Mouse (Mus musculus) CH12.LX (cell line): ENCODE measurements around the gene Hoxb5. TPM values are rescaled to one million over a fixed set of nuclear protein-coding genes. Genes with fewer than 3 reads are reported as not detected.

Source experiments
- DNase-seq: peaks from one replicate; pipeline ENCODE4 v3.0.0-alpha.2; 2013; ENCODE audit errors: extremely low read depth
- H3K27ac ChIP-seq: 2 replicates; pipeline ENCODE4 v1.5.1; 2012; ENCODE audit warnings: low read depth, mild to moderate bottlenecking, control low read depth, moderate library complexity; ENCODE audit not compliant: insufficient read depth
- H3K27me3 ChIP-seq: replicated peaks from 2 replicates; pipeline ENCODE3; 2012; ENCODE audit warnings: inconsistent platforms
- H3K36me3 ChIP-seq, 2 experiments: replicated peaks in 1 of 2; 2 replicates each; pipeline versions ENCODE3 to v1.6.1; 2012; ENCODE audit warnings: inconsistent platforms in 1 of 2, low read length in 1 of 2, mild to moderate bottlenecking in 1 of 2, mixed read lengths in 1 of 2, moderate library complexity in 1 of 2; ENCODE audit not compliant: control insufficient read depth in 1 of 2, insufficient read depth in 1 of 2
- H3K4me1 ChIP-seq, 2 experiments: 2 replicates each; pipeline ENCODE4 v1.6.1; 2012; ENCODE audit warnings: inconsistent platforms in 1 of 2, moderate library complexity in 1 of 2; ENCODE audit not compliant: insufficient read depth in 2 of 2, control insufficient read depth in 1 of 2
- H3K4me2 ChIP-seq: 2 replicates; pipeline ENCODE4 v1.6.1; 2012; ENCODE audit warnings: low read depth, mild to moderate bottlenecking, control low read depth; ENCODE audit not compliant: poor library complexity, insufficient read depth, severe bottlenecking
- H3K4me3 ChIP-seq, 3 experiments: fragments of 150-350 bp in 1 of 3; sonication (generic) in 1 of 3; replicated peaks in 1 of 3; 2 replicates each; pipeline versions ENCODE3 to v1.5.1; 2011 to 2012; ENCODE audit warnings: low read depth in 2 of 3, low read length in 2 of 3, mild to moderate bottlenecking in 2 of 3, moderate library complexity in 2 of 3, control low read depth in 1 of 3, improper control_type of control experiment in 1 of 3, inconsistent platforms in 1 of 3, mixed read lengths in 1 of 3; ENCODE audit not compliant: poor library complexity in 1 of 3
- H3K79me2 ChIP-seq: replicated peaks from 2 replicates; pipeline ENCODE4 v1.6.1; 2012; ENCODE audit warnings: mild to moderate bottlenecking, moderate library complexity; ENCODE audit not compliant: control insufficient read depth, poor library complexity, insufficient read depth, severe bottlenecking; ENCODE audit errors: extremely low read depth
- H3K9ac ChIP-seq: 2 replicates; pipeline ENCODE4 v1.6.1; 2012; ENCODE audit warnings: low read depth, mild to moderate bottlenecking, control low read depth, moderate library complexity; ENCODE audit not compliant: insufficient read depth
- H3K9me3 ChIP-seq: replicated peaks from 2 replicates; pipeline ENCODE3; 2012; ENCODE audit warnings: low read length, inconsistent platforms, mixed read lengths
- BHLHE40 ChIP-seq: IDR thresholded peaks from 2 replicates; pipeline ENCODE4 v1.6.1; 2011; ENCODE audit warnings: mild to moderate bottlenecking, low read depth, low read length, improper control_type of control experiment
- CHD1 ChIP-seq: IDR thresholded peaks from 2 replicates; pipeline ENCODE4 v1.6.1; 2012; ENCODE audit warnings: low read depth, low read length, improper control_type of control experiment, inconsistent platforms
- CHD2 ChIP-seq: IDR thresholded peaks from 2 replicates; pipeline ENCODE4 v1.6.1; 2011; ENCODE audit warnings: low read length, improper control_type of control experiment
- CTCF ChIP-seq, 2 experiments: IDR thresholded peaks in 1 of 2; conservative IDR thresholded peaks in 1 of 2; 2 replicates each; pipeline ENCODE4 v1.5.1; 2011 to 2012; ENCODE audit warnings: low read depth in 2 of 2, low read length in 2 of 2, improper control_type of control experiment in 1 of 2, inconsistent platforms in 1 of 2, mild to moderate bottlenecking in 1 of 2, moderate library complexity in 1 of 2
- E2F4 ChIP-seq: IDR thresholded peaks from 2 replicates; pipeline ENCODE4 v1.6.1; 2011; ENCODE audit warnings: low read depth, low read length, improper control_type of control experiment; ENCODE audit not compliant: insufficient replicate concordance
- ELF1 ChIP-seq: IDR thresholded peaks from 2 replicates; pipeline ENCODE4 v1.6.1; 2014; ENCODE audit warnings: low read depth, mild to moderate bottlenecking, inconsistent platforms, low read length, improper control_type of control experiment
- EP300 ChIP-seq: IDR thresholded peaks from 2 replicates; pipeline ENCODE4 v1.6.1; 2011; ENCODE audit warnings: low read length, improper control_type of control experiment
- IRF4 ChIP-seq: IDR thresholded peaks from 2 replicates; pipeline ENCODE4 v1.6.1; 2014; ENCODE audit warnings: low read depth, mild to moderate bottlenecking, inconsistent platforms, low read length, improper control_type of control experiment
- JUND ChIP-seq: conservative IDR thresholded peaks from 2 replicates; pipeline ENCODE4 v1.6.1; 2011; ENCODE audit warnings: low read depth, low read length, improper control_type of control experiment
- MAFK ChIP-seq: IDR thresholded peaks from 2 replicates; pipeline ENCODE4 v1.6.1; 2011; ENCODE audit warnings: low read length, improper control_type of control experiment; ENCODE audit not compliant: insufficient replicate concordance
- MXI1 ChIP-seq: IDR thresholded peaks from 2 replicates; pipeline ENCODE4 v1.6.1; 2011; ENCODE audit warnings: mild to moderate bottlenecking, low read depth, low read length, improper control_type of control experiment
- PAX5 ChIP-seq: IDR thresholded peaks from 2 replicates; pipeline ENCODE4 v1.6.1; 2012; ENCODE audit warnings: low read length, inconsistent platforms, mixed read lengths
- POLR2A ChIP-seq: IDR thresholded peaks from 2 replicates; pipeline ENCODE4 v1.6.1; 2011; ENCODE audit warnings: low read depth, mild to moderate bottlenecking, improper control_type of control experiment, low read length
- RAD21 ChIP-seq: IDR thresholded peaks from 2 replicates; pipeline ENCODE4 v1.6.1; 2011; ENCODE audit warnings: low read depth, mild to moderate bottlenecking, low read length, improper control_type of control experiment, moderate library complexity
- RCOR1 ChIP-seq: conservative IDR thresholded peaks from 2 replicates; pipeline ENCODE4 v1.6.1; 2012; ENCODE audit warnings: low read depth, mild to moderate bottlenecking, inconsistent platforms, low read length, improper control_type of control experiment
- SIN3A ChIP-seq: IDR thresholded peaks from 2 replicates; pipeline ENCODE4 v1.6.1; 2012; ENCODE audit warnings: low read length, improper control_type of control experiment, inconsistent platforms
- TBP ChIP-seq: conservative IDR thresholded peaks from 2 replicates; pipeline ENCODE4 v1.6.1; 2011; ENCODE audit warnings: low read depth, low read length, improper control_type of control experiment
- UBTF ChIP-seq: IDR thresholded peaks from 2 replicates; pipeline ENCODE4 v1.6.1; 2012; ENCODE audit warnings: low read depth, mild to moderate bottlenecking, inconsistent platforms, low read length, improper control_type of control experiment, moderate library complexity
- USF1 ChIP-seq: IDR thresholded peaks from 2 replicates; pipeline ENCODE4 v1.6.1; 2014; ENCODE audit warnings: low read depth, mild to moderate bottlenecking, inconsistent platforms, low read length, improper control_type of control experiment
- ZC3H11A ChIP-seq: IDR thresholded peaks from 2 replicates; pipeline ENCODE4 v1.6.1; 2012; ENCODE audit warnings: low read depth, mild to moderate bottlenecking, inconsistent platforms, low read length, improper control_type of control experiment
- ZKSCAN1 ChIP-seq: IDR thresholded peaks from 2 replicates; pipeline ENCODE4 v1.6.1; 2012; ENCODE audit warnings: low read depth, inconsistent platforms, low read length, improper control_type of control experiment, borderline replicate concordance
- ZMIZ1 ChIP-seq: IDR thresholded peaks from 2 replicates; pipeline ENCODE4 v1.6.1; 2012; ENCODE audit warnings: low read depth, mild to moderate bottlenecking, inconsistent platforms, low read length, improper control_type of control experiment
- dilution Hi-C: fragments of 300-500 bp; cut with MboI; formaldehyde crosslinking; loops from 2 replicates; pipeline ENCODE4 v1.14.3; 2020; ENCODE audit warnings: low sequenced_read_pairs; ENCODE audit not compliant: extremely low pct_unique_long_range_greater_than_20kb, extremely low pct_ligation_motif_present
- in situ Hi-C: fragments of 300-500 bp; cut with MboI; formaldehyde crosslinking; loops from 3 replicates; pipeline ENCODE4 v1.14.3; 2019; ENCODE audit warnings: low sequenced_read_pairs, low pct_ligation_motif_present, low pct_unique_long_range_greater_than_20kb, mixed read lengths
- polyA plus RNA-seq: library from polyadenylated mRNA; unstranded; fragments of >175 nt; gene quantifications from 2 replicates; pipeline ENCODE4 v1.2.1, GENCODE M21; 2012; ENCODE audit warnings: low read depth; ENCODE audit not compliant: insufficient read length
- total RNA-seq, 2 experiments: library from RNA; depleted of rRNA; stranded (reverse); fragments of 300-350 nt in 1 of 2; fragments of >200 nt in 1 of 2; gene quantifications; 2 replicates each; pipeline ENCODE4 v1.2.3; 2012 to 2014

Gene Hoxb5
- total and polyA plus RNA-seq, 3 experiments = 0.08 to 0.13 TPM; not detected in 1

- H3K27ac ChIP-seq = no peak overlapping the region
- no peak overlapping the region for H3K4me3 ChIP-seq
- H3K4me1 ChIP-seq = peaks cover 7 to 14% of the 10 kb centered on the region in 2 experiments; a peak in 3 of 4 replicates
- in situ Hi-C loops = no loop called here
- H3K9ac ChIP-seq = no peak overlapping the region
- no peaks in the 10 kb centered on the region for H3K36me3 ChIP-seq
- DNase-seq = no peak
- TF ChIP-seq MAFK (no peak), CTCF (conservative IDR thresholded peaks at IDR 0.05 in 1 of 2, IDR thresholded peaks at IDR 0.05 in 1 of 2; ENCODE audit: low read depth in 2 of 2, low read length in 2 of 2) (peak in 1 of 2 experiments; percentile 38; a peak in 1 of 4 replicates)
- no peak overlapping the region for H3K4me2 ChIP-seq
- H3K79me2 ChIP-seq = no peaks in the 10 kb centered on the region
- peaks cover 92% of the 10 kb centered on the region for H3K27me3 ChIP-seq
- dilution Hi-C loops = no loop called here
- no peaks in the 10 kb centered on the region for H3K9me3 ChIP-seq
Measured at GRCm38 (mm10) chr11:96255996-96256445, 47.1 kb upstream of the Hoxb5 start.

GRCm38 (mm10) chr11:96257141-96257540 is 46.0 kb upstream of the Hoxb5 start:
- TF ChIP-seq IRF4 = no peak
- TF ChIP-seq MAFK = no peak
- no peak for TF ChIP-seq UBTF
- TF ChIP-seq ELF1 = no peak
- no peaks in the 10 kb centered on the region for H3K79me2 ChIP-seq
- no peak overlapping the region for H3K9ac ChIP-seq
- peaks cover 7 to 17% of the 10 kb centered on the region in 2 experiments; a peak in 3 of 4 replicates for H3K4me1 ChIP-seq
- H3K4me3 ChIP-seq = no peak overlapping the region
- dilution Hi-C loops (no loop called here), in situ Hi-C loops (no loop called here)
- H3K27ac ChIP-seq = no peak overlapping the region
- H3K27me3 ChIP-seq = peaks cover 94% of the 10 kb centered on the region
- no peaks in the 10 kb centered on the region for H3K9me3 ChIP-seq
- no peaks in the 10 kb centered on the region for H3K36me3 ChIP-seq
- H3K4me2 ChIP-seq = no peak overlapping the region
- no peak for DNase-seq

GRCm38 (mm10) chr11:96259038-96259437 is 44.1 kb upstream of the Hoxb5 start:
- no peaks in the 10 kb centered on the region for H3K36me3 ChIP-seq
- in situ Hi-C loops = no loop called here
- no peak for TF ChIP-seq ZKSCAN1
- TF ChIP-seq ZC3H11A = no peak
- TF ChIP-seq SIN3A = no peak
- no peak for TF ChIP-seq CHD1
- TF ChIP-seq RCOR1 = no peak
- TF ChIP-seq MXI1 = no peak
- no peak for TF ChIP-seq EP300
- TF ChIP-seq CHD2 = no peak
- TF ChIP-seq RAD21 = no peak
- no peak for TF ChIP-seq BHLHE40
- TF ChIP-seq USF1 = no peak
- TF ChIP-seq POLR2A = no peak
- TF ChIP-seq ZMIZ1 = no peak
- no peak for TF ChIP-seq PAX5
- no peak for TF ChIP-seq TBP
- TF ChIP-seq E2F4 = no peak
- no peak for TF ChIP-seq JUND
- H3K27me3 ChIP-seq = peaks cover 94% of the 10 kb centered on the region
- dilution Hi-C loops = no loop called here
- H3K27ac ChIP-seq = no peak overlapping the region
- H3K4me1 ChIP-seq = peaks cover 7 to 17% of the 10 kb centered on the region in 2 experiments; a peak in 3 of 4 replicates
- H3K4me3 ChIP-seq = no peak overlapping the region
- DNase-seq = no peak
- H3K9ac ChIP-seq = no peak overlapping the region
- no peak overlapping the region for H3K4me2 ChIP-seq
- no peaks in the 10 kb centered on the region for H3K79me2 ChIP-seq
- H3K9me3 ChIP-seq = no peaks in the 10 kb centered on the region
